Mouse (Mus musculus) kidney, adult 2 months (tissue): Measurements from ENCODE around the gene Nox3.

Experiments used
- CTCF ChIP-seq: fragments of 200-500 bp; conservative IDR thresholded peaks from 2 replicates; pipeline ENCODE4 v1.5.1; 2011; ENCODE audit warnings: low read depth, mild to moderate bottlenecking, control low read depth, low read length, moderate library complexity, mixed read lengths; ENCODE audit not compliant: insufficient read depth, insufficient read length
- POLR2A ChIP-seq: fragments of 200-500 bp; IDR thresholded peaks from one replicate; pipeline ENCODE4 v1.6.1; 2011; ENCODE audit warnings: low read depth, low read length, control low read depth

DNA sequence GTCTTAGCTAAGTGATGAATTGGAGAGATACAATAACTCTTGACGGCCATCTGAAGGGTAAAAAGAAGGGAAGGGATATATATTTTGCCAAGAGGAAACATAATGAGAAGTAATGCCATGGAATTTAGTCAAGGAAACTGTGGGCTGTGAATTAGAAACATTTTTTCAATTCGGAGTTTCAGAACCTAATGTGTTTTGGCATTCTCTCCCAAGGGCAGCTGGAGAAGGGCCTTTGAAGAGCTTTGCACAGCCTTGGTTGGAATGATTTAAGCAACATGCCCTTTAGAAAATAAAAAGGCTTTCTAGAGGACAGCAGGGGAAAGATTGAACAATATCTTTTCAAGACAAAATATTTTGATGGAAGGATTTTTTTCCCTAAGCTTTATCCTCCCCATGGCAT lies 40.9 kb upstream of the Nox3 start:
- TF ChIP-seq POLR2A (no peak), CTCF (no peak)
